Mouse (Mus musculus): ENCODE measurements at regions not wholly inside any gene's neighbourhood (a gene's known extent, or its start where the extent isn't known, plus 50 kb on each side); places are given as distances from the start of the nearest gene placed in this dataset.

- no peak for TF ChIP-seq CTCF (IDR thresholded peaks at IDR 0.05; ENCODE audit: low read depth, low read length)
- no peak for TF ChIP-seq POLR2A (IDR thresholded peaks at IDR 0.05; ENCODE audit: extremely low read depth, insufficient read depth, low read length)
Observed at GRCm38 (mm10) chr7:72711193-72712131, 405.1 kb upstream of the Mctp2 start.
